Mouse (Mus musculus): ENCODE measurements around the gene March1. TPM values are rescaled to one million over a fixed set of nuclear protein-coding genes. Genes with fewer than 3 reads are reported as not detected.
A peak's percentile ranks its signal among the peaks of the same experiment; 100 is the strongest.

The March1 gene
- total and polyA plus RNA-seq, 2 experiments from 2014 or later = 42.8 to 47.5 TPM

DNA sequence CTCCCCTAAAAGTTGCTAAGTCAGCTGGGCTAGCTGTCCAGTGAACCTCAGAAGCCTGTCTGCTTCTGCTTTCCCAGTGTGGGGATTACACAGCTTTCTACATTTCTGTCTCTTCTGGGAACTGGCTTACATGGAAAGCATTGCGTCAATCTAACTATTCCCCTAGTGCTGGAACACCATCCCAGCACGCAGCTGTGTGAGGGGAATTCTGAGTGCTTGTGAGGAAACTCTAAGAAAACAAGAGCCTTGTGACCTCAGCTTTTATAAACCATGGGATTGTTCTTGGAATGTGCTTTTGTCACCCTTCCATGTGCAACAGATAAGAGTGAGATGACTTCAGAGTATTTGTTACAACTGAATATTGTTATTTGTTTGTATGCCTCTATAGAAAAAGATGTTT lies 876.8 kb downstream of the March1 start:
- Histone ChIP-seq H3K9me3 (ENCODE audit: low read length) (no peaks in the 10 kb centered on the region), H3K27me3 (ENCODE audit: insufficient read depth, low read length) (no peaks in the 10 kb centered on the region), H3K4me1 (ENCODE audit: insufficient read depth, low read length) (no peaks in the 10 kb centered on the region), H3K36me3 (ENCODE audit: insufficient read depth, low read length) (no peaks in the 10 kb centered on the region), H3K4me3 (ENCODE audit: low read length) (no peak overlapping the region), H3K27ac (no peak overlapping the region), H3K4me2 (ENCODE audit: low read depth, low read length) (no peak overlapping the region), H3K9ac (replicated peaks; ENCODE audit: low read length) (no peak overlapping the region)
- TF ChIP-seq CTCF (IDR thresholded peaks at IDR 0.05; ENCODE audit: low read depth) = no peak
- DNase-seq (ENCODE audit: low spot score) = no peak
- 59% methylated on average over 2 of the region's 2 CpGs for WGBS
- no peak for ATAC-seq

DNA sequence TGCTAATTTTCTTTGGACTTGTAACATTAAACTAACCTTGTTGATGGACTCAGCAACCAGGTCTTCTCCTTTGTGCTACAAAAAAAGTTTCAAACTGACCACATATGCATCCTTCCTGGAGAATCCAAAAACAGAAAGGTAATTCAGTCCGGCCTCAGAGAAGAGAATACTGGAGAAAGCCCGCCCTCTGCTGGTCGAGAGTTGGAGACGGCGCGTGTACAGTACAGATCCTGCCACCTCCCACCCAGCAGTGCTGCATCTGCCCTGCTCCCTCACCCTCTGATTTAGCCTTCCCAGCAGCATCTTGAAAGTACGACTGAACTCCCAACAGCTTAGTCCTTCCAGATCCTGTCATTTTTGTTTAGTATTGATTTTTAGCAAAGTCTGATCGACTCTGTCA lies 878.0 kb downstream of the March1 start:
- ATAC-seq (peak; percentile 85), DNase-seq (ENCODE audit: low spot score) (peak; percentile 82)
- Histone ChIP-seq H3K27ac (no peak overlapping the region), H3K4me2 (ENCODE audit: low read depth, low read length) (no peak overlapping the region), H3K9ac (replicated peaks; ENCODE audit: low read length) (no peak overlapping the region), H3K9me3 (ENCODE audit: low read length) (no peaks in the 10 kb centered on the region), H3K27me3 (ENCODE audit: insufficient read depth, low read length) (no peaks in the 10 kb centered on the region), H3K4me3 (ENCODE audit: low read length) (no peak overlapping the region), H3K36me3 (ENCODE audit: insufficient read depth, low read length) (no peaks in the 10 kb centered on the region), H3K4me1 (ENCODE audit: insufficient read depth, low read length) (no peaks in the 10 kb centered on the region)
- peak; percentile 90 for TF ChIP-seq CTCF (IDR thresholded peaks at IDR 0.05; ENCODE audit: low read depth)
- 7% methylated on average over 8 of the region's 8 CpGs for WGBS

GRCm38 (mm10) chr8:66496998-66497577 lies 879.4 kb downstream of the March1 start:
- no peaks in the 10 kb centered on the region for H3K36me3 ChIP-seq (ENCODE audit: insufficient read depth, low read length)
- DNase-seq (ENCODE audit: low spot score) (peak; percentile 88), ATAC-seq (peak; percentile 63; the same call in 1 of the 2 replicates)
- H3K4me3 ChIP-seq (ENCODE audit: low read length) = no peak overlapping the region
- TF ChIP-seq CTCF (IDR thresholded peaks at IDR 0.05; ENCODE audit: low read depth) = peak; percentile 81
- 32% methylated on average over 4 of the region's 4 CpGs for WGBS
- no peak overlapping the region for H3K27ac ChIP-seq
- H3K9me3 ChIP-seq (ENCODE audit: low read length) = no peaks in the 10 kb centered on the region
- H3K27me3 ChIP-seq (ENCODE audit: insufficient read depth, low read length) = no peaks in the 10 kb centered on the region
- no peaks in the 10 kb centered on the region for H3K4me1 ChIP-seq (ENCODE audit: insufficient read depth, low read length)
- no peak overlapping the region for H3K9ac ChIP-seq (replicated peaks; ENCODE audit: low read length)
- no peak overlapping the region for H3K4me2 ChIP-seq (ENCODE audit: low read depth, low read length)

GRCm38 (mm10) chr8:66503381-66503780 lies 885.7 kb downstream of the March1 start:
- no peak for ATAC-seq
- 89% methylated on average over 2 of the region's 2 CpGs for WGBS
- H3K4me1 ChIP-seq (ENCODE audit: insufficient read depth, low read length) = no peaks in the 10 kb centered on the region

DNA sequence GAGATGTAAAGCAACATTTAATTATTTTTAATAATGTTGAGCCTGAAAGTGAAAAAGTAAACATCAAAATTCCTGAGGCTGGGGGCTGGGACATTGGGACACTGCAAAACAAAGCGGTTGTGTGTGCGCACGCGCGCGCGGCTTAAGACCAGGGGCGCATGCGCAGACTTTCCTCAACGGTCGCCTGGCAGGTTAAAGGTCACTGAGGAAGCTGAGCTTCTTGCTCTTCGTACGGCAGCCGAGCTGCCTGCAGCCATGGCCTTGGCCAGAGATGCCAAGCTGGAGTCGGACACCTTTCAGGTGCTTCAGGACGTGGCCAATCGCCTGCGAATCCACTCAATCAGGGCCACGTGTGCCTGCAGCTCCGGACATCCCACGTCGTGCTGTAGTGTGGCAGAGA lies 893.8 kb downstream of the March1 start, which contains the start of gene Tktl2:
Gene Tktl2 (plus strand): TSS at position 220 of the 400 bp plus-strand sequence.
- Histone ChIP-seq H3K36me3 (ENCODE audit: insufficient read depth, low read length) (no peaks in the 10 kb centered on the region), H3K4me1 (ENCODE audit: insufficient read depth, low read length) (no peaks in the 10 kb centered on the region), H3K27me3 (ENCODE audit: insufficient read depth, low read length) (no peaks in the 10 kb centered on the region), H3K4me3 (ENCODE audit: low read length) (no peak within 1 kb of the TSS), H3K4me2 (ENCODE audit: low read depth, low read length) (no peak within 1 kb of the TSS), H3K9me3 (ENCODE audit: low read length) (no peaks in the 10 kb centered on the region), H3K9ac (replicated peaks; ENCODE audit: low read length) (no peak within 1 kb of the TSS), H3K27ac (no peak within 1 kb of the TSS)
- no peak for TF ChIP-seq CTCF (IDR thresholded peaks at IDR 0.05; ENCODE audit: low read depth)
- WGBS = 97% methylated on average over 22 of the region's 22 CpGs
- DNase-seq (ENCODE audit: low spot score) (no peak), ATAC-seq (no peak)

More at GRCm38 (mm10) chr8:66503381-66503780, 885.7 kb downstream of the March1 start:
- Histone ChIP-seq H3K27me3 (ENCODE audit: insufficient read depth, low read length) (no peaks in the 10 kb centered on the region), H3K4me3 (ENCODE audit: low read length) (no peak overlapping the region), H3K27ac (no peak overlapping the region), H3K36me3 (ENCODE audit: insufficient read depth, low read length) (no peaks in the 10 kb centered on the region), H3K9ac (replicated peaks; ENCODE audit: low read length) (no peak overlapping the region), H3K9me3 (ENCODE audit: low read length) (no peaks in the 10 kb centered on the region), H3K4me2 (ENCODE audit: low read depth, low read length) (no peak overlapping the region)
- no peak for TF ChIP-seq CTCF (IDR thresholded peaks at IDR 0.05; ENCODE audit: low read depth)
- no peak for DNase-seq (ENCODE audit: low spot score)

DNA sequence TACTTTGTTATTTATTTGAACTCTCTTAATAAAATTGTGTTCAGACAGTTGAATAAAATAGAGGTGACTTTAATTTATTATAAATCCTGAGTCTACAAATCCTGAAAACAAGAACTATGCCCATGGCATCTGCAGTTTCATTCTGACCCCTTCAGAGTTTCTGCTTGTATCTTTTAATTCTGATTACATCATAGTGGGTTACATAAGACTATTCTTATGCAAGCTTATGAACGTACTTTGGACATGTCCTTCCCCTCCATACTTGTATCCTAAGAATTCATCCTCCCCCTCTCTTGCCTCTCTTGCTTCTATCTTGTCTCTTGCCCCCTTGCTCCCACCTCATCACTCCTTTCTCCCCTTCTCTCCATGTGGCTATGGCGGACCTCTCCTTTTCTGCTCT lies 901.4 kb downstream of the March1 start:
- Histone ChIP-seq H3K4me2 (ENCODE audit: low read depth, low read length) (no peak overlapping the region), H3K9me3 (ENCODE audit: low read length) (no peaks in the 10 kb centered on the region), H3K4me1 (ENCODE audit: insufficient read depth, low read length) (no peaks in the 10 kb centered on the region), H3K9ac (replicated peaks; ENCODE audit: low read length) (no peak overlapping the region), H3K27me3 (ENCODE audit: insufficient read depth, low read length) (no peaks in the 10 kb centered on the region), H3K27ac (no peak overlapping the region), H3K36me3 (ENCODE audit: insufficient read depth, low read length) (no peaks in the 10 kb centered on the region), H3K4me3 (ENCODE audit: low read length) (no peak overlapping the region)
- WGBS = 94% methylated on average over 2 of the region's 2 CpGs
- no peak for DNase-seq (ENCODE audit: low spot score)
- ATAC-seq = no peak
- TF ChIP-seq CTCF (IDR thresholded peaks at IDR 0.05; ENCODE audit: low read depth) = no peak

DNA sequence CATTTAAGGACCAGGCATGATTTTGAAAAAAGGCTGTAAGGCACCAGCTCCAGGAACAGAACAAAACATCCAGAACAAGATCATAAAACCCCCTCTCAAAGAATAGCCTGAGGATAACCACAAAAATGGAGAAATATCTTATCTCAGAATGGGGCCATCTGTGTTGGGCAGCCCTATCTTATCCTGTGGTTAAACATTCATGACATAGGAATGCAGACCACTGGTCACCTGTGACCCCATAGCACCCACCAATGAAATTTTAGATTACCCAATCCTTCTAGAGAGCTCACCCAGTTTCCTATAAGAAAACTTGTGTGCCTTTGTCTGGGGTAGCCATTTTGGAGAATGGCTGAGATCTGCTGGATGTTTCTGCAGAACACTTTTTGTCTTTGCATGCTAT lies 902.9 kb downstream of the March1 start:
- H3K27ac ChIP-seq = no peak overlapping the region
- no peaks in the 10 kb centered on the region for H3K27me3 ChIP-seq (ENCODE audit: insufficient read depth, low read length)
- H3K36me3 ChIP-seq (ENCODE audit: insufficient read depth, low read length) = no peaks in the 10 kb centered on the region
- no peak for ATAC-seq
- no peak overlapping the region for H3K9ac ChIP-seq (replicated peaks; ENCODE audit: low read length)
- H3K4me1 ChIP-seq (ENCODE audit: insufficient read depth, low read length) = no peaks in the 10 kb centered on the region
- H3K9me3 ChIP-seq (ENCODE audit: low read length) = no peaks in the 10 kb centered on the region
- no peak for TF ChIP-seq CTCF (IDR thresholded peaks at IDR 0.05; ENCODE audit: low read depth)
- H3K4me2 ChIP-seq (ENCODE audit: low read depth, low read length) = no peak overlapping the region
- no peak overlapping the region for H3K4me3 ChIP-seq (ENCODE audit: low read length)
- no peak for DNase-seq (ENCODE audit: low spot score)
